Mouse (Mus musculus) ES-E14 (cell line): ENCODE data around the gene Ip6k1. TPM values are rescaled to one million over a fixed set of nuclear protein-coding genes. Genes with fewer than 3 reads are reported as not detected.

ENCODE experiments used
- DNase-seq: peaks from one replicate; pipeline ENCODE4 v3.0.0-alpha.2; 2013; ENCODE audit warnings: low read depth, low spot score
- H3K27ac ChIP-seq: 2 replicates; pipeline ENCODE4 v1.5.1; 2012; ENCODE audit warnings: low read depth, mild to moderate bottlenecking, low read length, moderate library complexity, mixed read lengths; ENCODE audit not compliant: poor library complexity, insufficient read depth, severe bottlenecking
- H3K36me3 ChIP-seq: 2 replicates; pipeline ENCODE4 v1.6.1; 2012; ENCODE audit warnings: mild to moderate bottlenecking, low read length, moderate library complexity, mixed read lengths; ENCODE audit not compliant: control insufficient read depth, poor library complexity, insufficient read depth, severe bottlenecking
- H3K4me1 ChIP-seq, 2 experiments: fragments of 150-350 bp in 1 of 2; sonication (generic) in 1 of 2; 2 replicates each; pipeline ENCODE4 v1.6.1; 2012; ENCODE audit warnings: low read length in 2 of 2, mild to moderate bottlenecking in 1 of 2, mixed read lengths in 1 of 2; ENCODE audit not compliant: control insufficient read depth in 2 of 2, insufficient read depth in 2 of 2, poor library complexity in 1 of 2
- H3K4me3 ChIP-seq, 2 experiments: fragments of 150-350 bp in 1 of 2; sonication (generic) in 1 of 2; 2 replicates each; pipeline ENCODE4 v1.5.1; 2012; ENCODE audit warnings: low read length in 2 of 2, low read depth in 1 of 2, mild to moderate bottlenecking in 1 of 2, mixed read lengths in 1 of 2; ENCODE audit not compliant: insufficient read depth in 1 of 2, poor library complexity in 1 of 2, severe bottlenecking in 1 of 2
- H3K9ac ChIP-seq: 2 replicates; pipeline ENCODE4 v1.6.1; 2012; ENCODE audit warnings: low read depth, mild to moderate bottlenecking, low read length, mixed read lengths; ENCODE audit not compliant: poor library complexity, insufficient read depth, severe bottlenecking
- H3K9me3 ChIP-seq: fragments of 150-350 bp; sonication (generic); 2 replicates; pipeline ENCODE4 v1.6.1; 2012; ENCODE audit warnings: low read depth, mild to moderate bottlenecking, low read length; ENCODE audit not compliant: control insufficient read depth, insufficient read depth
- CHD2 ChIP-seq: IDR thresholded peaks from 2 replicates; pipeline ENCODE4 v1.6.1; 2014; ENCODE audit warnings: mild to moderate bottlenecking, low read depth, low read length, inconsistent platforms
- HCFC1 ChIP-seq: IDR thresholded peaks from 2 replicates; pipeline ENCODE4 v1.6.1; 2012; ENCODE audit warnings: low read length, inconsistent platforms, borderline replicate concordance; ENCODE audit not compliant: insufficient read depth
- MAFK ChIP-seq: IDR thresholded peaks from 2 replicates; pipeline ENCODE4 v1.6.1; 2014; ENCODE audit warnings: mild to moderate bottlenecking, low read depth, low read length, inconsistent platforms; ENCODE audit not compliant: insufficient read depth
- ZC3H11A ChIP-seq: IDR thresholded peaks from 2 replicates; pipeline ENCODE4 v1.6.1; 2012; ENCODE audit warnings: low read depth, mild to moderate bottlenecking, inconsistent platforms, low read length, borderline replicate concordance
- ZNF384 ChIP-seq: IDR thresholded peaks from 2 replicates; pipeline ENCODE4 v1.6.1; 2012; ENCODE audit warnings: low read depth, low read length, inconsistent platforms
- in situ Hi-C, 2 experiments: fragments of 600-800 bp; cut with MboI; formaldehyde crosslinking; loops; one replicate each; pipeline ENCODE4 v1.15.1; 2025; ENCODE audit warnings: low sequenced_read_pairs in 2 of 2, inconsistent platforms in 1 of 2; ENCODE audit not compliant: unreplicated experiment in 2 of 2
- total RNA-seq: library from RNA; depleted of rRNA; stranded (reverse); fragments of 300-350 nt; gene quantifications from 2 replicates; pipeline ENCODE4 v1.2.3, GENCODE M21; 2012

The Ip6k1 gene
- total RNA-seq, 1 experiment, result 41.0 TPM

DNA sequence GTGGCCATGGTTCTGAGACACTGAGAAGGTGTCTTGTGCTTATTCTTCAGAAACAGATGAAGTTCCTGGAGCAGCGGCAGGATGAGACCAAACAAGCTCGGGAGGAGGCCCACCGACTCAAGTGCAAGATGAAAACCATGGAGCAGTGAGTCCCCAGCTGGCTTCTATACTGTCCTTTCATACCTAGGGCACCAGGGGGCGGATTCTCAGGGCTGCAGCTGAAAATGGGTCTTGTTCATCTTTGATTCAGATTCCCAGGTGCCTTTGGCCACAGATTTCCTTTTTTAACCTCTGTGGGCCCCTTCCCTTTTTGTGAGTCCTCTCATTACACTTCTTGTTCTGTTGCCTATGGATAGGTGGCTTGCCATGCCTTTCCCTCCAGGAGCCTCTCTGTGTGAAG is 41.4 kb upstream of the Ip6k1 start:
- no peak for DNase-seq
- in situ Hi-C loops, result no loop called here
- Histone ChIP-seq H3K9me3 (no peaks in the 10 kb centered on the region), H3K36me3 (peaks cover 62% of the 10 kb centered on the region), H3K4me1 (peaks cover 6 to 12% of the 10 kb centered on the region in 2 experiments; a peak in 3 of 4 replicates), H3K27ac (no peak overlapping the region), H3K9ac (no peak overlapping the region), H3K4me3 (no peak overlapping the region)
- TF ChIP-seq CHD2, result no peak
- no peak for TF ChIP-seq HCFC1
- TF ChIP-seq MAFK, result no peak
- TF ChIP-seq ZC3H11A, result no peak
- no peak for TF ChIP-seq ZNF384

DNA sequence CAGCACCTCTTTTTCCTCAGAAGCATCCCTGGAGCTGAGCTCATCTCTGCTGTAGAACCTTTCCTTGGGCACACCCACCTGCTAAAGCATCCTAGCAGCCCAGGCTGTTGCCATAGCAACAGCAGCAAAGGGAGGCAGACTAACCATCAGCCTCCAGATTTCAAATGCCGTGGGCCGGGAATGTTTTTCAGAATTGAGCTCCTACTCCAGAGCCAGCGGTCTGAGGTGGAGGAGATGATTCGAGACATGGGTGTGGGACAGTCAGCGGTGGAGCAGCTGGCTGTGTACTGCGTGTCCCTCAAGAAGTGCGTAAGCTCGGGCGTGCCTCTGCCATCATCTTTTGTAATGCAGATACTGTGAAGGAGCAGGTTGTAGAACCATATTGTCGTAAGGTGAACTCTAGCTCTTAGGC is 40.9 kb upstream of the Ip6k1 start:
- Histone ChIP-seq H3K4me3 (peak overlapping the region in 1 of 2 experiments; percentile 4; a peak in 2 of 4 replicates), H3K9me3 (no peaks in the 10 kb centered on the region), H3K9ac (no peak overlapping the region), H3K27ac (peak overlapping the region; percentile 65; the same call in 1 of the 2 replicates), H3K4me1 (peaks cover 6 to 12% of the 10 kb centered on the region in 2 experiments; a peak in 3 of 4 replicates), H3K36me3 (peaks cover 61% of the 10 kb centered on the region)
- TF ChIP-seq ZC3H11A, result no peak
- TF ChIP-seq ZNF384, result no peak
- TF ChIP-seq CHD2, result no peak
- no peak for TF ChIP-seq MAFK
- peak; percentile 63; the same call in 1 of the 2 replicates for TF ChIP-seq HCFC1
- peak; percentile 72 for DNase-seq
- in situ Hi-C loops, result no loop called here

DNA sequence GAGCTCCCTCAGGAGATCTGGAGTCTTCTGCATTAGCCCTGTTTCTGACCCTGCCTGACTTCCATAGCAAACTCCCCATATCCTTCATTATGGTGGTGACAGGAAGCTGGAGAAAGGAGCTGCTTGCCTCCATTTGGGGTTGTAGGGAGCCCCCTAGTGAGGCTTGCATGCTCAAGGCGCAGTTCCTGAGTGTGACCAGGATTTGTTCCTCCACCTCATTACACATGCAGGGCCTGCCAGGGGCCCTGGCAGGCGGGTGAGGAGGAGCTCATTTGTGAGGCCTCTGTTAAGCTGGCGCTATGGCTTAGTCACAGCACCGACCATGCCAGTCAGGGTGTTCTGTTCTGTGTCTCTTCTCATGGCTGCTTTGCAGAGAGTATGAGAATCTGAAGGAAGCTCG is 40.4 kb upstream of the Ip6k1 start:
- in situ Hi-C loops, result no loop called here
- Histone ChIP-seq H3K4me1 (peaks cover 4 to 10% of the 10 kb centered on the region in 2 experiments; a peak in 3 of 4 replicates), H3K9me3 (no peaks in the 10 kb centered on the region), H3K27ac (peak overlapping the region; percentile 65), H3K36me3 (peaks cover 57% of the 10 kb centered on the region), H3K4me3 (peak overlapping the region in 1 of 2 experiments; percentile 4; a peak in 1 of 4 replicates), H3K9ac (no peak overlapping the region)
- no peak for DNase-seq
- TF ChIP-seq MAFK, result no peak
- no peak for TF ChIP-seq ZC3H11A
- TF ChIP-seq ZNF384, result no peak
- TF ChIP-seq CHD2, result no peak
- no peak for TF ChIP-seq HCFC1

DNA sequence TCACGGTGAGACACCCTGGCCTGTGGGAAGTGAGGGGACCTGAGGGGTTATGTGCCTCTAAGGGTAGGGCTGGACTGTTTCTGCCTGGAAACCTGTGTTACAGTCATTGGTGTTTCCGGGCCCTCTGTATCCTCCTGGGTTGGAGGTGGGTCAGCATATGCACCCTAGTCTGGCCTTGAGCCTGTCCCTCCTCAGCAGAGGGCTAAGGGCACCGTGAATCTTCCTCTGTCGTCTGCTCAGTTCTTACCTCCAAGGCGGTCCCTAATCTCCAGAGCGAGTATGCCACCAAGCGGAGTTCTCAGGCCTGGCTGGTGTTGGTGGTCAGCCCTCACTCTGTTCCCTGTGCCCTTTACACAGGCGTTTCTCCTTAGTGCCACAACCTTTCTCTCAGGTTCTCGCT is 39.4 kb upstream of the Ip6k1 start:
- peaks cover 4 to 8% of the 10 kb centered on the region in 2 experiments; a peak in 3 of 4 replicates for H3K4me1 ChIP-seq
- peaks cover 50% of the 10 kb centered on the region for H3K36me3 ChIP-seq
- no peak overlapping the region for H3K27ac ChIP-seq
- DNase-seq, result no peak
- H3K4me3 ChIP-seq, result no peak overlapping the region
- in situ Hi-C loops, result no loop called here
- TF ChIP-seq ZC3H11A (no peak), ZNF384 (no peak), HCFC1 (no peak), MAFK (no peak)
- H3K9ac ChIP-seq, result no peak overlapping the region
- H3K9me3 ChIP-seq, result no peaks in the 10 kb centered on the region
